Comparison of ENCODE assay signal across 9 mouse cellular contexts in the genomic region with DNA sequence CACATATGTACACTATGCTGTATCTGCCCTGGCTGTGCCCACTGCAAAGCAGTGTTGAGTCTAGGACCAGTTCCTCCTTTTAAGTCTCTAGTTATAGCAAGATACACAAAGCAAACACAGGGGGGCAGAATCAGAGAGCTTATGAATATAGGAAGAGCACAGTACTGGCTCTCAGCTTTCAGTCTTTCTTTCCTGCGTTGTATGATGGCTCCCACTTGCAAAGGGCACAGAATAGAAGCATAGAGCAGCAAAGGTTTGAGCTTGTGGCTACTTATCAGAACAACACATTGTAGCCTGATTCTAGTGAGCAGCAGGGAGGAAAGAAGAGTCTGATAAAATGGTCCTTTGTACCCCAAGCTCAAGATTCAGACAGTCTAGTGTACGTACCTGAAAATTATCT. TPM values are rescaled to one million over a fixed set of nuclear protein-coding genes. Genes with fewer than 3 reads are reported as not detected.
A peak's percentile ranks its signal among the peaks of the same experiment; 100 is the strongest.
DNase-seq lines count a peak whose midpoint lies in the region; ATAC-seq and TF ChIP-seq lines count a peak whose summit lies in the region.
"Had no signal": no experiment of that assay in that cellular context is flagged by ENCODE, and none has a peak within 500 bp of the region (broad histone marks: within the 10 kb centered on the region; RNA-seq: fewer than 3 reads in every experiment).

No protein-coding gene starts in this region.

- H3K9ac ChIP-seq in kidney, embryonic 14.5 days (ENCODE audit: low read depth, low read length), result no peak overlapping the region

- no peaks in the 10 kb centered on the region for H3K27me3 ChIP-seq in kidney, adult 2 months (replicated peaks; ENCODE audit: control insufficient read depth, insufficient read depth, low read length)
- no peaks in the 10 kb centered on the region for H3K27me3 ChIP-seq in kidney, embryonic 14.5 days (ENCODE audit: control insufficient read depth, insufficient read depth, low read length)
- no peaks in the 10 kb centered on the region for H3K27me3 ChIP-seq in midbrain, embryonic 10.5 days (ENCODE audit: low read depth, poor library complexity, severe bottlenecking)

- DNase-seq in kidney, adult 2 months, result peak; percentile 16
- peak; percentile 12 to 57 for DNase-seq in CD8-positive naive resting alpha-beta T cell, adult 2 months (ENCODE audit: low read depth in 2 of 2, low spot score in 2 of 2)
- no peak for DNase-seq in cerebellum, adult 11 months
- no peak for DNase-seq in kidney, adult 8-10 months
- DNase-seq in midbrain, embryonic 10.5 days (ENCODE audit: low spot score), result no peak

- no peak overlapping the region for H3K4me2 ChIP-seq in kidney, embryonic 14.5 days (replicated peaks; ENCODE audit: low read depth, low read length)

- WGBS in kidney, adult 2 months, result 78% methylated on average over 2 of the region's 2 CpGs
- 90% methylated on average over 2 of the region's 2 CpGs for WGBS in kidney, embryonic 14.5 days
- WGBS in midbrain, embryonic 10.5 days, result 87% methylated on average over 2 of the region's 2 CpGs

- no peak overlapping the region for H3K27ac ChIP-seq in kidney, adult 2 months (ENCODE audit: insufficient read depth, low read depth, low read length)
- no peak overlapping the region for H3K27ac ChIP-seq in kidney, embryonic 14.5 days (ENCODE audit: low read depth, low read length)
- H3K27ac ChIP-seq in midbrain, embryonic 10.5 days (replicated peaks), result no peak overlapping the region

- no peaks in the 10 kb centered on the region for H3K36me3 ChIP-seq in kidney, adult 2 months (ENCODE audit: control insufficient read depth, insufficient read depth, low read length)
- H3K36me3 ChIP-seq in kidney, embryonic 14.5 days (ENCODE audit: control insufficient read depth, insufficient read depth, low read length), result no peaks in the 10 kb centered on the region
- H3K36me3 ChIP-seq in midbrain, embryonic 10.5 days, result no peaks in the 10 kb centered on the region

- ATAC-seq in kidney, embryonic 14.5 days (ENCODE audit: low FRiP score, low TSS enrichment), result no peak
- ATAC-seq in granulocyte monocyte progenitor cell, adult 5-6 weeks (replicated peaks; ENCODE audit: poor library complexity, severe bottlenecking), result peak; percentile 86
- peak; percentile 86 for ATAC-seq in megakaryocyte, adult 5-6 weeks (ENCODE audit: poor library complexity, severe bottlenecking)

- H3K4me3 ChIP-seq in kidney, adult 2 months (ENCODE audit: insufficient read depth, low read depth, low read length), result no peak overlapping the region
- H3K4me3 ChIP-seq in kidney, embryonic 14.5 days (ENCODE audit: low read length), result no peak overlapping the region
- H3K4me3 ChIP-seq in midbrain, embryonic 10.5 days, result no peak overlapping the region

- TF ChIP-seq CTCF in kidney, adult 2 months (conservative IDR thresholded peaks at IDR 0.05; ENCODE audit: insufficient read depth, insufficient read length, low read depth, low read length), result no peak

- H3K4me1 ChIP-seq in kidney, adult 2 months (ENCODE audit: control insufficient read depth, insufficient read depth, low read length), result no peaks in the 10 kb centered on the region
- no peaks in the 10 kb centered on the region for H3K4me1 ChIP-seq in kidney, embryonic 14.5 days (ENCODE audit: control insufficient read depth, insufficient read depth, low read length)
- no peaks in the 10 kb centered on the region for H3K4me1 ChIP-seq in midbrain, embryonic 10.5 days

- H3K9me3 ChIP-seq in kidney, embryonic 14.5 days (ENCODE audit: control insufficient read depth, low read length), result no peaks in the 10 kb centered on the region
- no peaks in the 10 kb centered on the region for H3K9me3 ChIP-seq in midbrain, embryonic 10.5 days (replicated peaks)

- TF ChIP-seq POLR2A in kidney, adult 2 months (IDR thresholded peaks at IDR 0.05; ENCODE audit: low read depth, low read length), result no peak

RNA-seq across cellular contexts. Expression of a gene that starts 8.0 kb away (rescaled TPM):
- 0.06 TPM in 1 of 2 replicates, not detected in the other for polyA plus RNA-seq in kidney, adult 2 months (2012; rRNA removed)
- polyA plus RNA-seq in kidney, embryonic 14.5 days (2014; fragmentation: Nextera tagmentation; extraction: Ambion mirVana), result not detected in 2 replicates
- total RNA-seq in granulocyte monocyte progenitor cell, adult 5-6 weeks (2014; fragmentation: Nextera tagmentation), result not detected in 2 replicates
- not detected in 2 replicates for total RNA-seq in granulocyte monocyte progenitor cell, adult 5-6 weeks (2017)
- 0.23 and 1.0 TPM in 2 replicates for total RNA-seq in megakaryocyte, adult 5-6 weeks (2015)
- total RNA-seq in megakaryocyte, adult 5-6 weeks (2017), result 0.33 TPM in 1 of 2 replicates, not detected in the other
- polyA plus RNA-seq in midbrain, embryonic 10.5 days (2016; fragmentation: Nextera tagmentation; extraction: Ambion mirVana), result not detected in 2 replicates
- polyA plus RNA-seq: lung, embryonic 16.5 days had no signal

RNA-seq across cellular contexts. Expression of a gene that starts 17.7 kb away (rescaled TPM):
- 0.72 and 0.81 TPM in 2 replicates for polyA plus RNA-seq in kidney, adult 2 months (2012; rRNA removed)
- polyA plus RNA-seq in kidney, embryonic 14.5 days (2014; fragmentation: Nextera tagmentation; extraction: Ambion mirVana), result 1.8 and 2.9 TPM in 2 replicates
- total RNA-seq in granulocyte monocyte progenitor cell, adult 5-6 weeks (2014; fragmentation: Nextera tagmentation), result 2.1 and 3.8 TPM in 2 replicates
- 4.7 and 5.6 TPM in 2 replicates for total RNA-seq in granulocyte monocyte progenitor cell, adult 5-6 weeks (2017)
- total RNA-seq in megakaryocyte, adult 5-6 weeks (2015), result 119 and 127 TPM in 2 replicates
- total RNA-seq in megakaryocyte, adult 5-6 weeks (2017), result 94.4 and 94.8 TPM in 2 replicates
- 0.98 and 1.3 TPM in 2 replicates for polyA plus RNA-seq in midbrain, embryonic 10.5 days (2016; fragmentation: Nextera tagmentation; extraction: Ambion mirVana)

RNA-seq across cellular contexts. Expression of a gene that starts 35.6 kb away (rescaled TPM):
- 0.11 TPM in 1 of 2 replicates, not detected in the other for polyA plus RNA-seq in kidney, adult 2 months (2012; rRNA removed)
- not detected in 2 replicates for polyA plus RNA-seq in kidney, embryonic 14.5 days (2014; fragmentation: Nextera tagmentation; extraction: Ambion mirVana)
- not detected in 2 replicates for total RNA-seq in granulocyte monocyte progenitor cell, adult 5-6 weeks (2014; fragmentation: Nextera tagmentation)
- 0.36 and 0.73 TPM in 2 replicates for total RNA-seq in granulocyte monocyte progenitor cell, adult 5-6 weeks (2017)
- total RNA-seq in megakaryocyte, adult 5-6 weeks (2015), result 15.1 and 20.7 TPM in 2 replicates
- total RNA-seq in megakaryocyte, adult 5-6 weeks (2017), result 22.2 and 28.5 TPM in 2 replicates
- not detected in 2 replicates for polyA plus RNA-seq in midbrain, embryonic 10.5 days (2016; fragmentation: Nextera tagmentation; extraction: Ambion mirVana)

Comparison
In these comparisons a context has a peak if more than half of its experiments do, and no peak if none do; other contexts are left out.
1. DNase-seq: peak in kidney, adult 2 months (single experiment) and CD8-positive naive resting alpha-beta T cell, adult 2 months (2 of 2); none in cerebellum, adult 11 months (single experiment), kidney, adult 8-10 months (0 of 2) and midbrain, embryonic 10.5 days (single experiment).